Mouse (Mus musculus) kidney, adult 11 months (tissue): ENCODE measurements around the gene Dapk1.
A peak's percentile ranks its signal among the peaks of the same experiment; 100 is the strongest.

ENCODE experiments used
- DNase-seq: peaks from one replicate; pipeline ENCODE4 v3.0.0; 2022

Gene Dapk1

GRCm38 (mm10) chr13:60696323-60696722, 94.6 kb downstream of the Dapk1 start:
- no peak for DNase-seq

- no peak for DNase-seq
Measured at GRCm38 (mm10) chr13:60696741-60697140, 95.0 kb downstream of the Dapk1 start.

DNA sequence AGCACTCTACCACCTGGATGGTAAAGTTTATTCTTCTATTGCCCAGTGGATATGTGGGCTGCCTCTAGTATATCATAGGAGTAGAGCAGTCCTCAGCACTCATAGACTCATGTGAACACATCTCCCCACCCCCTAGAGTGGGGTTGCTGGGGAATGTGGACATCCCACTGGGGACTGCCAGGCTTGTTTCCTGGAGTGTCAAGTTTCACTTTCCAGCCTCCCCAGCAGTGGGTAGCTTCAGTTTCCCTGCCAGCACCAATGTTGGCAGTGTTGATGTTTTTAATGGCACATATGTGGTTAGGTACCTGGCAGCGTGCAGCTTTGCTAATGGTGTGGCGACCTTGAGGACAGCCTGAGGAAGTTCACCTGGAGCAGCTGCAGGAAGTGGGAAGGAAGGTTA, 96.3 kb downstream of the Dapk1 start:
- peak; percentile 37 for DNase-seq

- DNase-seq, result peak; percentile 61
Measured at GRCm38 (mm10) chr13:60701671-60702171, 100.0 kb downstream of the Dapk1 start.

DNA sequence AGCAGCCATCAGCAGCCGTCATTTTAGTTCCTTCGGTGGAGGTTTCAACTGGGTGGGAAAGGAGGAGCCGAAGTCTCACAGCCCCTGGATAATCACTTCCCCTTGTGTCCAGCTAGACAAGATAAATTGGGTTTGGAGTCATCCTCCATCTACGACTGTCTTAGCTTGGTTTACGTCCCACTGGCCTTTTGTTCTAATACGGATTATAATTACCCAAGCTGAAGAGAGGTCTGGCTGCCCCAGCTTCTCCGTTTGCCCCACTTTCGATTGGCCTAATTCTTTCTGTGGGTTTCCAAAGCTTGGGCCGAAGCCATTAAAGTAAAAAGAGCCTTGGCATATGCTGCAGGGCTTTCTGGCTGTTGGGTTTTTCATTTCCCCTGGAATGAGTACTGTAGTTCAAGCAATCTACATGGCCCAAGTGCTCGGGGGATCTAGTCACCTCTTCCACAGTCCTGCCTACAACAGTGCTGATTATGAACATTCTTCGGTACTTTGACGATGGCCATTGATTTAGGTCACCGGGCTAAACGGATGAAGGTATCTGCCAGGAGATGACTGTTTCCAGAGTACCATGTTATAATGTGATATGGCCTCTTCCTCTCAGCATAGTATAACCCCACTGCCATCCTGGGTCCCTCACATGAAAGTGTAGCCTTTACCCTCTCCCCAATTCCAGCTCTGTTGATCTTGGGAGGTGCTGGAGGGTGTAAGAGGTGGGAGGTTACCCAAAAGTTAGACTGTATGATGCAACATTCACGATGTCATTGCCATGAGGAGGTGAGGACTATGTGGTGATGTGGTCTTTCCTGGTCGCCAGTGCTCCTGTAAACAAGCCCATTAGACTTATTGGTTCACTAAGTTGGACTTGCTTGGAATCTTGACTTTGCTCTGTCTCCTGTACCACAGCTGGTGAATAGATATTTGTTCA, 106.1 kb downstream of the Dapk1 start:
- DNase-seq, result no peak

DNA sequence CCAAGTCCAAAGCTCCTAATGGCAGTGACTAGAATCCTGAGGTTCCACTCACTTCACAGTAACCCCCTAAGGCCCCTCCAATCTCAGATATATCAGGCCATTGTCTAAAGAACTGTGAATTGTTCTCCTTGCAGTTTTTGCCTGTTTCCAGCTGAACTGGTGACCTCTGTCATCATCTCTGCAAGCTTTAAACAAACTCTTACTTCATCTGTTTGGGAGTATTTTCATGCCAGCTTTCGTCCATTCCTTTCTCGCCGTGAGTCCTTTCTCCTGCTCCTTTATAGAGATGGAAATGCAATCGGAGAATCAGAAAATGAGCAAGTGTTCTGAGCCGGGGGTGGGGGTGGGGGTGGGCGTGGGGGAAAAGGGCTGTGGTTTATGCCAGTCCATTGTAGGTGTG, 107.4 kb downstream of the Dapk1 start:
- DNase-seq, result no peak

DNA sequence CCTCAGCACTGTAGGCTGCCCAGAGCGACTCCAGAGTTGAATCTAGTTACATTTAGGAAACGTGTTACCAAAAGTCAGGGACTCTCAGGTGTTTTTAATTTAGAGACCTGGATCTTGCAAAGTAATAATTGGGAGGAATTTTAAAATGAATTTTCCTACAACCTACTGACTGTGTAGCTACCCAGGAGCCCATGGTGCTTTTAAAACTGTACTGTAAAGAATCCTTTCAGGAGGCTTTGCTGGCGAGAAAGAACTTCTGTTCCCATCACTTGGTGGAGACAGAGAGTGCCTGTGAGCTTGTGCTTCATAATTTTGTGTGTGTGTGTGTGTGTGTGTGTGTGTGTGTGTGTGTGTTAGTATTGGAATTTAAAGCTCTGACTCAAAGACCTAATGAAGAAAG, 109.2 kb downstream of the Dapk1 start:
- no peak for DNase-seq

- no peak for DNase-seq
Measured at GRCm38 (mm10) chr13:60713537-60713936, 111.8 kb downstream of the Dapk1 start.

DNA sequence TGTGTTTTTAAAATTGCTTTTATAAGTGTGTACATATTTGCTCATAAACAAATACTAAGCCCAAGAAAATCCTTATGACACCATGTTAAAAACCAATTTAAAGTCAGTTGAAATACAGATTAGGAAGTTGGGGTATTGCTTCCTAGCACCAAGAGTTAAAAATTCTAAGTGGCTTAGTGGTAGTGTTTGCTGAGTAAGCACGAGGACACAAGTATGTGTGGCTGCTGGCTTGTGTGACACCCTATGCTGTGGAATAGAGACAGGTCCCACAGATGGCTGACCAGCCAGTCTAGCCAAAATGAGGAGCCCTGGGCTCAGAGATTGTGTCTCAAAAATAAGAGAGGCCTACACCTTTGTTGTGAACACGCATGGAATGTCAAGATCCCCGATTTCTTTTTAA, 114.4 kb downstream of the Dapk1 start:
- DNase-seq, result no peak

- no peak for DNase-seq
Measured at GRCm38 (mm10) chr13:60717421-60717820, 115.7 kb downstream of the Dapk1 start.

- DNase-seq, result no peak
Measured at GRCm38 (mm10) chr13:60719581-60719980, 117.8 kb downstream of the Dapk1 start.

DNA sequence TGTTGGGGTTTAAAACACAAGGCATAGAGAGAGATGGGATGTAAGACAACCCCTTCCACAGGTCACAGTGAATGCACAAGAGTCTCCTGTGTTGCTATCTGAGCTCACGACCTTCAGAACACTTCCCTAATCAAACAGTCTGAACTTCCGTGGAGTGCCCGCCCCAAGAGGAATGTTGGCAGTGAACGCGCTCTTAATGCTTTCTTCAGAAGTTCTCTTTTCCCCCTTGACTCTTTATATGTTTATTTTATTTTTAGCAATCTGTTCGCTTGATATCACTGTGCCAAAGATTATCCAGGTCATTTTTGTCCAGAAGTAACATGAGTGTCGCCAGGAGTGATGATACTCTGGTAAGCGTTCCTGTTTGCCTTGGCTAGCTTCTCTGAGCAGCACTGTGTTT, 121.0 kb downstream of the Dapk1 start:
- no peak for DNase-seq

GRCm38 (mm10) chr13:60728276-60729054, 126.7 kb downstream of the Dapk1 start:
- DNase-seq, result no peak

DNA sequence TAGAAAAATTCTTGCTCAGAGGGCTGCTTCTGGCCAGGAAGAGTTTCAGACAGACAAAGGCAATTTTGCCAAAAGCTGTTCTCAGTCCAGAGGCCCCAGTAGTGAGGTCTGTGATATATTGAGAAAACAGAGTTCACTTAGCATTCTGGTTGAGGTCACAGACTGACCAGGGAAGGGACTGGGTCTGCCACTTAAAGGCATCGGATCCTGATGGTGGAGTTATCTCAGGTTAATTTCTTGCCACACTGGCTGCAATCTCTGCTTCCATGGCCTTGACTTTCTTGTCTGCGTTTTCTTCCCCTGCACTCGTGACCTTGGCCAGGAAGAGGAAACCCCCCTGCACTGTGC, 127.3 kb downstream of the Dapk1 start:
- DNase-seq, result no peak

- DNase-seq, result no peak
Measured at GRCm38 (mm10) chr13:60730587-60730986, 128.8 kb downstream of the Dapk1 start.

DNA sequence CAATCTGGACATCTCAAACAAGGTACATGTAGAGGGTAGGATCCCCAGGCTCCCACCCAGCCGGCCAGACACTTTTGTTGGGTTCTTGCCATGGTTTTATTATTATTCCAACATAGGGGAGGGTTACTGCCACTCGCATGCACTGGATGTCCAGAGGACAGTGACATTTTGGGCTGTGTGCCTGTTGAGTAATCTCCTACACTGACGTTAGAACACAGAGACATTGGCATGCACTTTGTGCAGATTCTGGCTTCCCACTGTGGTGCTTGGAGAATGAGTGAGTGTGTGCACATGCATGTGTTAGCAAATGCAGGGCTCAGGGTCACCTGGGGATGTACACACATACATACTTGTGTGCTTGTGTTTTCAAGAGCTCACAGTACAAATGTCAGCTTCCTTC, 129.3 kb downstream of the Dapk1 start:
- no peak for DNase-seq

DNA sequence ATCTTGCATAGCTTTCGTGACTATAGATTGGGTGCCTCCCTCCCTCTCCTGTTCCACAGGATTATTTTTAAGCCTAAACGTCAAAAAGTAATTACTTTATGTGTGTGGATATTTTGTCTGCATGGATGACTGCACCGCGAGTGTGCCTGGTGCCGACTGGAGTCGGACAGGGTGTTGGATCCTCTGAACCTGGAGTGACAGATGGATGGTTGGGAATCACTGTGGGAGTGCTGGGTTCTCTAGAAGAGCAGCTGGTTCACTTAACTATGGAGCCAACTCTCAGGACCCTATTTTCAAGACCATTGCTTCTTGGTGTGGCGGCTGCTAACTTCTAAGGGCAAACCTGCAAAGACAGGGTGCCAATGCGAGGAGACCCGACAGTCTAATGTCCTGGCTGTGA, 133.6 kb downstream of the Dapk1 start:
- no peak for DNase-seq

DNA sequence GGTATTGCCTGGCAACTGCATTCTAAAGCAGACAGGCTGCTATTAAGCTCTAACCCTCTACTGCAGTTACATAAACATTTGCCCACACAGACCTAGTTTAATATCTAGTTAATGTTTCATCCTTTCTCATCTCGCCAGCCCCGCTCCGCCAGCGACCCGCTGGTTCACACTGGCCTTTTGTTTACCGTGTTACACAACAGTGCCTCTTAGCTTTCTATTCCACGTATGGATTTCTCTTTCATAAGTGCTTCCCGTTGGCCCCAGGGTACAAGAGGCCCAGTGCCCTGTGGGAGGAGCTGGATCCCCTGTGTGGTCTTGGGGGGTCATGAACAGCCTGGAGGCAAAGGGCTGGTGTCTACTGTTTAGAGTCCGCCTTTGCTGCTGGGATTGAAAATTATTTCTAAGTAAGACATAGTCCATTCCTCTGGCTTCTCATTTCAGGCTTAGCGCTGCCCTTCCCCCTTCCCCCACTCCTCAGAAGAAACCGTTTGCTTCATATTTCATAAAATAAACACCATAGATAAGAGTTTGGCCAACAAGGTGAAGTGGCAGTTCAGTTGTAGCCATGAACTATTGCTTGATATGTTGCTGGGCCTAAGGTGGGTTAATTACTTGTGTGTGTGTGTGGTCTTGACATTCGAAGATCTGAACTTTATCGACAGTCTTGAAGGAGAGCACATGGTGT, 134.8 kb downstream of the Dapk1 start:
- DNase-seq, result peak; percentile 93

DNA sequence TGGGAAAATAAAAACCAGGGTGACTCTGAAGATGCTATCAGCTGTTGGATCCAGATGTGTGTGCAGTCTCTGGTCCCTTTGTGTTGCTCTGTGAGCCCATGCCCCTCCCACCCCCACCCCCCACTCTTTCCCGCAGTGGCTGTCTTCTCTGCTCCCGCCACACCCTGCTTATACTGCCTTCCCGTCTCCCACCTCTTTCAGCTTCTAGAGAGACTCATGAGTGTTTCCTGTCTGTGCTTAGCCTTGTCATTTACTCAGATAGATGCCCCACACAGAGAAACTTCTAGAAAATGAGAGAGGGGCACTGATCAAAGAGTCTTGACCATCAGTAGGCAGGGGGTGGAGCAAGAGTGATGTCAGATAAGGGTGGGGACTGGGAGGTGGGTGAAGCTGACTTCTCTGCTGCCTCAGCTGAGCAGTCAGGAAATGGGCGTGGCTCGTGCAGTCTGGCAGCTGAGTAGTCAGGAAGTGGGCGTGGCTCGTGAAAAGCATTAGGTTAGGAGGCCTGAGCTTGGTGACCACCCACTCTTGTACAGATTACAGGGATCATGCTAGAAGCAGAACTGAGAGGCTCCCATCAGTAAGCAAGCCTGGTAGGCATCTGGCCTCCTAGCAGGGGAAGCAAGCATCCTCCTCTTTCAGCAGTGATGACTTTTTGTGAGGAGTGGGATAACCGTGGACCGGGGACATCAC, 136.0 kb downstream of the Dapk1 start:
- peak; percentile 88 for DNase-seq

GRCm38 (mm10) chr13:60738429-60738828, 136.7 kb downstream of the Dapk1 start:
- peak; percentile 63 for DNase-seq

DNA sequence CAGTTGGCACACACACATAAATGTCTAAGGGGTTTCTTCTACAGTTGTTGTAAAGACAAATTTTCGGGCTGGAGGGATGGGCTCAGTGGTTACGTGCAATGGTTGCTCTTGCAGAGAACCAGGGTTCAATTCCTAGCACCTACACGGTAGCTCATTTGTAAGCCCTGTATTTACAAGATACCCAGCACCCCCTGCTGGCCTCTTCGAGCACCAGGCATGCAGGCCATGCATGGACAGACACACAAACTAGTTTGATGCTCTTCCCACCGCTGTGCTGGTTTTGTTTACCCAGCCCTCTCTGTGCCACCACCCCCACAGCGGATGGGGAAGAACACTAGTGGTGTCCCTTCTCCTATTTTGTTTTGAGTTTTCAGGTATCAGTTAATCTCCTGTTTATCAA, 138.5 kb downstream of the Dapk1 start:
- DNase-seq, result no peak

DNA sequence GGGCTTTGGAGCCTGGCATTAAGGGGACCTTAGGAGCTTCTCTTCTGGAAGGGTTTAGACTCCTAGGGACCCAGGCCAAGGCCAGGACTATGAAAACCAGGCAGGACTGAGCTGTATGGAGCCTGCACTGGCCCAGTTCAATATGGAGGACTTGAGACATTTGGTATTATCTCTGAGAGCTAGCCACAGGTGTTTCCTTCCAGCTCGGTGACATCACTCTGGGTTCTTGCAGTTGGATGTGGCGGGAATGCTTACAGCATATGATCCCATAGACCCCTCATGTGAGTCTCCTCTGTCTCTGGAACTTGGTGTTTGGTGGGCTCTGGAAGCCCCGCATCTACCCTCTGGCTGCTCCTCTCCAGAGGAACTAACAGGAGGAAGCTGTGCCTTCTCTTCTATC, 140.9 kb downstream of the Dapk1 start:
- no peak for DNase-seq
